Mouse (Mus musculus) cerebellum, postnatal 25 days (tissue): ENCODE results near the gene Mlxip.

ENCODE experiments used
- DNase-seq, 2 experiments: peaks; one replicate each; pipeline ENCODE4 v3.0.0; 2021; ENCODE audit warnings: mixed read lengths in 2 of 2

Gene Mlxip

DNA sequence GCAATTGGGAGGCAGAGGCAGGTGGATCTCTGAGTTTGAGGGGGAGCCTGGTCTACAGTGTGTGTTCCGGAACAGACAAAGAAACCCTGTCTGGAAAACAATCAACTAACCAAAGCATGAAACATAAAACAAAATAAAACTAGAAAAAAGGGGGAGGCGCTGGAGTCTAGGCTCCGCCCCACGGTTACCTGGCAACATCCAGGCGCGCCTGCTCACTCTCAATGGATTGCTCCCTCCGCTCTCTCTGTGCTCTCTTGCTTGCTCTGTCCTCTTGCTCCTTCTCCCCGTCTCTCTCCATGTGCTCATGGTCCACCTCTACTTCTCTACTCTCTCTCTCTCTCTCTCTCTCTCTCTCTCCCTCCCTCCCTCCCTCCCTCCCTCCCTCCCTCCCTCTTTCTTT is 11.9 kb upstream of the Mlxip start:
- DNase-seq, result no peak

DNA sequence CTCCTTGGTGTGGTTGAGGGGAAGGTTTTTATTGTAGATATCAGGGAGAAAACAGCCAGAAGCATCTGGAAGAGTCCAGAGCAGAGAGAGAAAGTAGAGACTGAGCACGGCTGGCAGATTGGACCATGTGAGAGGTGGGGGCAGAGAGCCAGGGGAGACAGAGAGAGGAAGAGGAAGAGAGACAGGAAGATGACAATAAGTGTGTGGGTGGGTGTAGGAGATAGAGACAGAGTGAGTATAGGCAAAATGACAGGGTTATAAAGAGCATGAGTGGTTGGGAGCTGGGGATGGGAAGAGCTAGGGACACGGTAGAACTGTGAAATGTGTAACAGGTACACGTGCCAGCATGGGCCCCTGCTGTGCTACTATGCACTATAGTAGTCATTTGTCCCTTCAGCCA is 6.1 kb upstream of the Mlxip start:
- DNase-seq, result no peak

DNA sequence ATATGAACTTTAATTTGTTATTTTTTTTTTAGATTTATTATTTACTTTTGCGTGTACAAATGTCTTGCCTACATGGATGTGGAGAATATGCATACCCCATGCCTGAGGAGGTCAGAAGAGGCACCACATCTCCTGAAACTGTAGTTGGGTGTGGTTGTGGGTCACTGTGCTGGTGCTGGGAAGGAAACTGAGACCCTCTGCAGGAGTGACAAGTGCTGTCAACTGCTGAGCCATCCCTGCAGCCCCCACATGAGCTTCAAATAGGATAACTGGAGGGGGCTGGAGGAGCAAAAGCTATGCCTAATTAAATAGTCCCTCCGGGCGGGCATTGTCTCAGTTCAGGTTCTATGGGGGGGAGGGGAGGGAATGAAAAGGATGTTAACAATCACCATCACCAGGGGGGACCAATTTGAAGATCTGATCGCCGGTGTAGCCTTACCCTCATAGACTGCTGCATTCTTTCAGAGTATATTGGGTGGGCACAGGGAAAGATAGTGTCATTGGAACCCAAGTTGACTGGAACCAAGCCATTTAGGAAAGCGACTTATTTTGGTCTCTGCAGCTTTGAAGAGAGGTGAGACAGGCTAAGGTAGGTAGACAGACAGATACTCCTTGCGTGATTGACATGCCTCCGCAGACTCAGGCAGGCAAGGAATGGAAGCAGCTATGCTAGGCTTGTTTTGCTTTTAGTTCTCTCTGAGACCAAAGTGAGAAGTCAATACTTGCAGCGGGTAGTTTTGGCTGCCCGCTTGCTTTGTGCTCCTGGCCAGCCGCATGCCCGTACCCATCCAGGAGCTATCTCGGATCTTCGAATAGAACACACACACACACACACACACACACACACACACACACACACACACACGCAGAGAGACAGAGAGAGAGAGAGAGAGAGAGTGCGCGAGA is 3.8 kb upstream of the Mlxip start:
- DNase-seq, result peak; percentile 24

DNA sequence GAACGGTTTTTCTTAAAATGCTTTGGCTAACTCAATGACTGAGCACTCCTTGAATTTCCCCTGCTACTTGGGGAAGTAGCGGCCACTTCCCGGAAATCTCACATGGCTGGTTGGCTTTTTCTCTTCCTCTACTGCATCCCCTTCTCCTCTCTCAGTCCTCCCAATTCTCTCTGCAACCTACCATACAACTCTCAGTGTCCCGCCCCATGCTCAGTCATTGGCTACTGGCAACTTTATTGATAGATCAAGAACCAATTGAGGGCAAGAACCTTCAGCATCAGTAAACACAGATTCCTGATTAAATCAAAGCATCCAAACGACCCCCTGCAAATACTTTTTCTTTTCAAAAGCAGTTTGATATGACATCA is 3.2 kb upstream of the Mlxip start:
- DNase-seq, result peak; percentile 47 to 65

DNA sequence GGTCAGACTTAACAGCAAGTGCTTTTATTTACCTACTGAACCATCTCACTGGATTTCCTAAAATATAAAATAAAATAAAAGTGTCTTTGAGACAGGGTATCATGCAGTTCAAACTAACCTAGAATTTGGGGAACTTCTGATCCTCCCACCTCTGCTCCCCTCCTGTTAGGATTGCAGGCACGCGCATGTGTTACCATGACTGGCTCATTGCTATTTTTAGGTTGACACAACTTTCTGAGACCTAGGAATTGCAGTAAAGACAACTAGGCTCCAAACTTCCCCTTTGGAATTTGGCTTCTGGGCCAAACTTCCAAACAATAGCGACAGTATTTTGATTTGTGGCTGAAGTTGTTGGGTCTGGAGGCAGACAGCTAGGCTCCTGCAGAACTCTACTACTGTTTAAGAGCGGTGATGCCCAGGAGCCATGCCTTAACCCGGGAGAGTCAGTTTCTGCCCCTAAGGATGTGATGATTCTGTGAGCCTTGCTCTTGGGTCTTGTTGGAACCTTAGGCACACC is 754 bp upstream of the Mlxip start:
- no peak for DNase-seq

DNA sequence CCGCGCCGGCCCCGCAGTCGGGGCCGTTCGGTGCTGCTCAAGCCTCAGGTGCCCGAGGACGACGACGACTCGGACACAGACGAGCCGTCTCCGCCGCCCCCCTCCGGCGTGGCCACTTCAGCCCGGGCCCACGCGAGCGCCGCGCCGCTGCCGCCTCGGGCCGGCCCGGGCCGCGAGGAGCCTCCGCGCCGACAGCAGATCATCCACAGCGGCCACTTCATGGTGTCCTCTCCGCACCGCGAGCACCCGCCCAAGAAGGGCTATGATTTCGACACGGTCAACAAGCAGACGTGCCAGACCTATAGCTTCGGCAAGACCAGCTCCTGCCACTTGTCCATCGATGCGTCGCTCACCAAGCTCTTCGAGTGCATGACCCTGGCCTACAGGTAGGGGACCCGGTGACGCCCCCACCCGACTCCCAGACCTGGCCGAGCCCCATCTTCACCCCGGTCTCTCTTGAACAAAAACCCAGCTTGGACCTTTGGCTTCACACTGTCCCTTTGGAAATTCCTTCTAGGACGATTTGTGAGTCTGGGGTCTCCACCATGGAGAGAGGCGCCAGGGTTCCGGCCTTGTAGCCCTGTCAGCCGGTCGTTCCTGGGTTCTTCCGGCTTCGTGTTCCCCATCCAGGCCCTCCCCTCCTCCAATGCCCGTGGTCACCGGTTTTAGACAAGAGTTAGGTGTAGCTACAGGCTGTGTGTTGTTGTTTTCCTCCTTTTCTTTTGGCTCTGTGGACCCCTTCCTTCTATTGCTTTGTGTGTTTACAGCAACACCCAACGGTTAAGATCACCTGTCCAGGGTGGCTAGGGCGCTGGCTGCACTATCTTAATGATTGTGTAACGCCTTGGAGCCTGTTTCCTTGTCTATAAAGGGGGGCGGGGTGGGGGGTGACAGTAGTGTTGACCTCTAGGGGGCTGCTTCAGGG is 621 bp downstream of the Mlxip start:
- DNase-seq, result peak in 1 of 2 experiments; percentile 53

DNA sequence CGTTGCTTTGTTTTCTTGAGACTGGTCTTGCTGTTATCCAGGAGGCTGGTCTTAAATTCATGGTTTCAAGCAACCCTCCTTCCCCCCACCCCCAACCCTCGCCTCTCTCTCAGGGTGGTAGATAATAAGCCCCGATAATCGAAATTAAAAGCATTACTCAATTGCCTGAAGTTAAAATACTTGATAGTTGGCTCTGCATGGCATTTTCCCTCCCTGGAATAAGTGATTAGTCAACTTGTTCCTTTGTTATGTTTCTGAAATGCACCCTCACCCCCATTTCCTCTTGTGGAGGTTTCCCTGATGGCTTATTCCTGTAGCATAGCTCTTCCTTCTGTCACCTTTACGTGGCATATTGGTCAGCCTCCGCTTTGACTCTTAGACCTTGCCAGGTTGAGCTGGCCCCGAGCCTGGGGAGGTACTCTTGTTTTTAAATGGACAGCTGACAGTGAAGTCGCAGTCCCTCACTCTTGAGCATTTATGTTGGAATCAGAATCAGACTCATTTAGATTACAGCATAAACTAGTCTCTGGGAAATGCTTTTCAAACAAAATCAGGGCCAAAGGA is 2.4 kb downstream of the Mlxip start:
- peak; percentile 77 to 88 for DNase-seq

DNA sequence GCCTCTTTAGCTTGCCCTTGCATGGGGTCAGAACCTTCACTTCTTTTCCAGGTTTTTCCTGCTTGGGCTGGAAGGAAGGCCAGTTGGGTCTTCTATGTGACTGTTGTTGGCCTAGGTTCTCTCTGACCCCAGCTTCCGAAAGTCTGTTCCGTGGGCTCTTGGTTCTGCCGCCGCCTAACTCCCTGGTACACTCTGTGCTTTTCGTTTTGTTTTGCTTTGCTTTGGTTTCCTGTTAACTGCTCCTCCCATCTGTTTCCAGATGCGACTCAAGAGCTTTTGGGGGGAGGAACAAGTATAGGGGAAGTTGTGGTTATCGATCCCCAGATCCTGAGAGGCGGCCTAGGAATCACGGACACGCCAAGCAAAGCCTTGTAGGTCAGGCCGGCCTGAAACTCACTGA is 3.2 kb downstream of the Mlxip start:
- DNase-seq, result no peak

DNA sequence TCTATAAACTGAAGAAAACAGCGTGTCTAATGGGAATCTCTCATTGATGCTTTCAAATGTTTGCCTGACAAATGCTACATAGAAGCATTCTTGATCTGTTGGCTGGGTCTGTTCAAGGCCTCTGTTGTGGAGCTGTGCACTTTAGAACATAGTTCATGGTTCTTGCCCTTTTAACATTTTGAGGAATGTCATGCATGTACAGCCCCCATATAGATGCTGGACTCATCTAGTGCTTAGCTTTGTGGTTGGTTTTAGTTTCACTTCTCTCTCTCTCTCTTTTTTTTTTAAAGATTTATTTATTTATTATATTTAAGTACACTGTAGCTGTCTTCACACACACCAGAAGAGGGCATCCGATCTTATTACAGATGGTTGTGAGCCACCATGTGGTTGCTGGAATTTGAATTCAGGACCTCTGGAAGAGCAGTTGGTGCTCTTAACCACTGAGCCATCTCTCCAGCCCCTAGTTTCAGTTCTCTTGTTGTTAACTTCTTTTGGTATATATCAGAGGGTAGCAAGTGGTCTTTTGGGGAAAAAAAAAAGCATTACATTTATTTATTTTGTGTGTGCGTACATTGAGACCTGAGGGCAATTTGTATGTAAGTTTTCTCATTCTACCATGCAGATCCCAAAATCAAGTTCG is 4.4 kb downstream of the Mlxip start:
- DNase-seq, result no peak

DNA sequence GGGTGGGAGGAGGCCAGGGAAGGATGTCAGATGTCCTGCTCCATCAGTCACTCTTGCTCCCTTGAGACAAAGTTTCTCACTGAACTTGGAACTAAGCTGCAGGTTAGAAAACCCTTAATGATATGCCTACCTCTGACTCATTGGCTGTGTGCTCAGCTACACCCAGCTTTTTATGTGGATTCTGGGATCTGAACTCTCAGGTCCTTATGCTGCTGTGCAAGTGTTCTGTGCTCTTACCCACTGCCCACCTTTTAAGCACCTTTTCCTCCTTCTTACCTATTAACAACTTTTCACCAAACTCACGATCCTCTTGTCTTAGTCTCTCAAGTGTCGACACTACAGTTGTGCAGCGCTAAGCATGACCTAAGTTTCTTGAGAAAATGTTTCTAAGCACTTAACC is 9.9 kb downstream of the Mlxip start:
- DNase-seq, result no peak

DNA sequence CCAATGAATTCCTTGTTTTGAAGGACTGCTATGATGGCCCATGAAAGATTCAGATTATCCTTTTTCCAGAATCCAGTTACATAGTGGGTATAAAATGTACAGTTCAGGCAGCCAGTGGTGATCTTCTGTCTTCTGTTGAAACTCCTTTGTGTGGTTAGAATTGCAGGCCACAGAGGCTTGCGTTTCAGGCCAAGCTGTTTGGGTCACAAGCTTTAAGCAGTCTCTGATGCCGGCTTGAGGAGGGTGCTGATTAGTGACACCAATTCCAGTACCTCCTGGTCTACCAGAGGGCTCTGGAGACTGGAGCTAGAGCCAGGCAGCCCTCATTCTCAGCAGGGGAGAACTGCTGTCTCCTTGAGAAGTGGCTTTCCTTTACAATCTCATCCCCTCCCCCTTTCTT is 12.4 kb downstream of the Mlxip start:
- peak in 1 of 2 experiments; percentile 25 for DNase-seq

DNA sequence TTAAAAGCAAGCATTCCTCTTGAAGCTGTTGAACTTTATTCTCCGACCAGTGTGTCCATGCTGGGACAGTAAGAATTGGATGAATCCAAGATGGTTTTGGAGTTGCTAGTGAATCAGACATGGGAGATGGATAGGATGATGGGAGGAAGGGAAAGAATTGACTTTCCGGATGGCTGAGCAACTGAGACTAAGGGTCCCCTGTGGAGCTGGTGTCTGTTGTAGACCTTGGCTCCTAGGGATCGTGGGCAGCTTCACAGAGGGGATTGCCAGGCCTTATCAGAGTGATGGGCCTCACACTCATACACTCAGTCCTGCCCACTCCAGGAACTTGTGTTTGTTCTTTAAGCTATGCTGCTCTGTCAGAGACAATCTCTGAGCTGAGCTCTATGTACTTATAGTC is 13.6 kb downstream of the Mlxip start:
- DNase-seq, result peak; percentile 41 to 49

DNA sequence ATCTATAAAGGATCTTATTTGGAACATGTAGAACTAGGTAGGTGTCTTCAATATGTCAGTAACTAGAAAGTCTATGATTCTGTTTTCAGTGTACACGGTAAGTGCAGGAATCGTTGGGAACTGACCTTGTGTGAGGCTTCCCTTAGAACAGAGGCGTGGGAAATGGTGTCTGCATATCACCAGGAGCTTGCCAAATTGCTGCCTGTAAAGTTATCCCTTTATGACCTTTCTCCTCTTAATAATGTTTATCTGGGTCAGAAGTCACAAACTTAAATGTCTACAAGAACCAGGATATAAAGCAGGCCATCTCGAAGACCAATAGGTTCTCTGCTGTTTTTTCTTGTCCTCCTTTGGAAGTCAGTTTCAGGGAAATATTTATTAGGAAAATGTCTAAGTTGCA is 17.6 kb downstream of the Mlxip start:
- DNase-seq, result no peak

DNA sequence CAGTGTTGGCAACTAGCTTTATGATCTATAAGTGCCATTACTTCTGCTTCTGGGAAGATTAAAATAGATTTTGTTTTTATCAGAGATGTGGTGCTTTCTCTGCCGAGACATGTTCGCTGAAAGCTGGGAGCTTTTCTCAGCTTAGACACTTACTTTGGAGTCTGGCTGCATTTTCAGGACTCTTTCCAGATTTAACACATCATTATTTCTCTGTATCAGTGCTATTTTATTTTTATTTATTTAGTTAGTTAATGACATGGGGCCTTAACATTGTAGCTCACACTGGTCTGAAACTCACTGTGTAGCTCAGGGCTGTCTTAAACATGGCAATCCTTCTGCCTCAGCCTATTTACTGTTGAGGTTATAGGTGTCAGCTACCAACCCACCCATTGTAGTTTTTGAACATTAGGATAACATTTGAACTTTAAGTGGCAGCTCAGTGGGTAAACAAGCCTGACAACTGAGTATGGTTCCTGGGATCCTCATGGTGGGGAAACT is 19.3 kb downstream of the Mlxip start:
- DNase-seq, result no peak

DNA sequence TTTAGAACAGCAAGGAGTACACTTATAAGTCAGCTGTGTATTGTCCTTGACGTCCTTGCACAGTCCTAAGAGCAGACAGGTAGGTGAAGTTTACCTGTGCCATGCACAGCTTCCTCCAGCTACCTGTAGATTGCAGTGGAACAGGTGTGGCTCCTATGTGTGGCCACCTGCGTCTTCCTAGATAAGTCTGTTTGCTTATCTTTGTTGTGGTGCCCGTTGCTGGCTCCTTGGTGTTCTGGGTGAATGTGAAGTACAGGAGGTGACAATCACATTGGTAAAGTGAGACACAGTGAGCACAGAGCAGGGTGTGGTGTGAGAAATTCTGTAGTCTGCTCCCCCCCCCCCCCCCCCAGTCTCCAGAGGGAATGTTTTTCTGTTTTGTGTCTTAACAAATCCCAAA is 21.6 kb downstream of the Mlxip start:
- DNase-seq, result no peak

DNA sequence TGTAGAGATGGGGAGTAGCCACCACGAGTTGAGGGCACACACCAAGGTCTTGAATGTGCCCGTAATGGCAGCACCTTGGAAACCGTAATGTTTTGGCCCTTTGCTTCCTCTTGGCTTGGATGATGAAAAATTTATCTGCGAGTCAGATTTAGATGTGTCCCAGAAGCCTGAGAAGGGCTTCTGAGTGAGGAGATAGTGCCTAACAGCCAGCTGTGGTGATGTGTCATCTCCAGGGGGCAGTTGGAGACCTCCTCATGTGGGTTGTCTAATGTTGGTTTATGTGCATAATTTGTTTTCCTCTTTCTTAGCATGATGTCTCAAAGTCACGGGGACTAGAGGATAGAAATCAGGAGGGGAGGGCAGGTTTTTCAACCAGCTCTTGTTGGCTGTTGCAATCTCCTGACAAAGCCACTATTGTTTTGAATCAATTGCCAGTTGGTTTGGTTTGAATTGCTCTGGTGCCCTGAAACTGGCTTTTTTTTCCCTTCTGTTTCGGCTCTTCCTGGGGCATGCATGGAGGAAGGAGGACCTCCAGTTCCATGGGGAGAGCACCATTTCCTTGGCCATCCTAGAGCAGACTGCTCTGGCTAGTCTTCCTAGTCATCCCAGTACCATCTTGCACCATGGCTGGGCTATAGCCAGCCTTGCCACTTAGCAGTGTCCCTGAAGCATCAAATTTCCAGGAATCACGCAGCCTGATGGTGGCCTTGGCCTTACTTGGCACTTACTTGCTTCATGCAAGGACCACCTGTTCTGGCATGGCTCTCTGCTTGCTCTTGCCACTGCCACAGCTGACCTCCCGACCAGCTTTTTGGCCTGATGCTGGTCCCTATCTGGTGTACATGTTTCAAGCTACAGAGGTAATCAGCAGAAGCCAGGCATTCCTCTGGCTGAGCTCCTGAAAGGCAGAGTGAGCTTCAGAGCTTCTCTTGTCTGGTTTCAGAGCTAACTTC is 22.2 kb downstream of the Mlxip start:
- peak in 1 of 2 experiments; percentile 25 for DNase-seq

DNA sequence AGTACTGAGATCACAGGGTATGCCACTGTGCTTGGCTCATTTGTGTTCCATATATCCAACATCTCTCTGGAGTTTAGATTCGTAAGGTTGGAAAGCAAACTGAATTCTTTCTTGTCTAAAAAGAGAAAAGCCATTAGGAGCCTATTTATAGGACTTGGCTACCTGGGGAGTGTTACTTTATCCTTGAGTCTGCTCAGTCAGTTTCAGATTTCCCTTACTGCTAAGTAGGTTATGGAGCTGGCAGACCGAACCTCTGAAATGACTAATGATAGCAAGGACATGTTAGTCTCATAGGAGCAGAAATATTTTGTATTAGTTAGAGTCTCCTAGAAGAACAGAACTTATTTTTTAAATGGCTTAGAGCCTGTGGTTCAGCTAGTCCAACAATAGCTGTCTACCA is 29.3 kb downstream of the Mlxip start:
- DNase-seq, result no peak

DNA sequence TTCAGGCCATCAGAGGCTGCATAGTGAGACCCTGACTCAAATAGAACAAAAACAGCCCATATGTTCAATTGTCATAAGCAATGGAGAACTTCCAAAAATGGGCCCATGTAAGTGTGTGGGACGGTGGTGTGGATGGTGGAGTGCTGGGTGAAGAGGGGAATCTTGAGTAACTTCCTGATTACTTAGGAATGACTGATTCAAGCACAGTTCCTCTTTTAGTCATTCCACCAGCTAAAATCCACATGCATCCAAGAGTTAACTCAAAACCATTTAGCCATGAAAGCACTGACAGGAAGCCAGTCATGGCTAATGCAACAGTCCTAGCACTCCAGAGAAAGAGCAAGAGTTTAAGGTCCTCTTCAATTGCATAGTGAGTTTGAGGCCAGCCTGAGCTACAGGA is 33.0 kb downstream of the Mlxip start:
- no peak for DNase-seq

DNA sequence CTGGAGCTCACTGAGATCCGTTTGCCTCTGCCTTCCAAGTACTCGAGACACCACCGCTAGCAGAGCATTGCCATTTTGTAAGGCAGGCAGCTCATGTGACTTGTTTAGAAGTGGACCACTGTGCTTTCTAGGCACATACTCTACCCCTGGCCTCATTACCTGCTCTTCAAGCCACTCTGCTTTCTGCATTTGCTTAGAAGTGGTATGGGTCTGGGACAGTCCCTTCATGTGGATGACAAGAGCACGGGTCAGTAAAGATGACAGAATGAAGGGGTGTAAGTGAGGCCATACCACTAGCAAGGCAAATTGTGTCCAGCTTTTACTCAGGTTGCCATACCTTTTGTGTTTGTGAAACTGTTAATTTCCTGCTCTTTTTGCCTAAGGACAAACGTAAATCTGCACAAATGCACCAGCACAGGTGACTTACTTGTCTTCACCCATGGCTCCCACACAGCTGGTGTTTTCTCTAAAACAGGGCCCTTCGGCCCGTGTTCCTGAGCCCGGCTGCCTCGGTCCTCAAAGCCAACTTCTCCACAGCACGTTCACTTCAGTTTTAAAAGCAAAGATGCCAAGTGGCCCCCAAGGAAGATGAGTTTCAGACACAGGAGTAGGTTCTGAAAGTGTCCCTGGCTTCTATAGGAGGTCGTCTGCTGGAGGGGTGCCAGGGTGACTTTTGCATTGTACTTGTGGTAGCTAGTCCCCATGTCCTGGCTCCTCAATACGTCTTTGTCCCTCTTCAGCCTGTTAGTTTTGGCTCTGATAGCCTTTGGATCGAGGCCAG is 37.1 kb downstream of the Mlxip start:
- peak; percentile 67 to 78 for DNase-seq

DNA sequence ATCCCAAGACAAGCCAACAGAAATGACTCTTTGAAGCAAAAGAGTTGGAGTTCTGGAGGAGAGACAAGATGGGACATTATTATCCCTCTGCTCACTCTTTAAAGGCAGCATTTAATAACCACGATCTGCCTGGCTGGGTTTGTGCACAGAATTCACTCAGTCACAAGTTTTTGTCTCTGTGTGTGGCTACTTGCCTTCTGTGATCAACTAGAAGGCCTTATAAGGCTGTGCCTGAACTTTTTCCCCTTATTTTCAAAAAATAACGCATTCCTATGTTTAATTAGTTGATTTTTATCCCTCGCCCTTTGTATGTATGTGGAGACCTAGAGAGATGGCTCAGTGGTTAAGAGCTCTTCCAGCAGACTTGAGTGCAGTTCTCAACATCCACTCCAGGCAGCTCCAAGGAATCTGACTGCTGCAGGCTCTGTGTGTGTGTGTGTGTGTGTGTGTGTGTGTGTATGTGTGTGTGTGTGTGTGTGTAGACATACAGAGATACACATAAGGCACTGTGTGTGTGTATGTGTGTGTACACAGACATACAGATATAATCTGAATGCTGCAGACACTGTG is 37.8 kb downstream of the Mlxip start:
- no peak for DNase-seq
